Mouse (Mus musculus): ENCODE measurements around the gene Ldb2.

- no peak for TF ChIP-seq CTCF (IDR thresholded peaks at IDR 0.05; ENCODE audit: control insufficient read depth, insufficient read depth, insufficient read length)
- TF ChIP-seq MYOD1 (IDR thresholded peaks at IDR 0.05; ENCODE audit: control insufficient read depth, insufficient read length, low read depth) = no peak
- no peak for TF ChIP-seq MYOG (IDR thresholded peaks at IDR 0.05; ENCODE audit: control insufficient read depth, extremely low read depth, insufficient read length)
These were observed 309.0 kb downstream of the Ldb2 start for GRCm38 (mm10) chr5:44490462-44490861.
